Mouse (Mus musculus) limb, embryonic 14.5 days (tissue): ENCODE data around the gene Loxl3. TPM values are rescaled to one million over a fixed set of nuclear protein-coding genes. Genes with fewer than 3 reads are reported as not detected.

ENCODE experiments used
- ATAC-seq: fragments of 200-750 bp; cut with Nextera tagmentation; 2 replicates; pipeline ENCODE4 v1.8.0; 2017; ENCODE audit warnings: low read depth, moderate number of reproducible peaks, moderate TSS enrichment; ENCODE audit not compliant: low FRiP score
- DNase-seq: peaks from one replicate; pipeline ENCODE4 v3.0.0-alpha.2; 2015; ENCODE audit warnings: low spot score
- H3K27ac ChIP-seq: fragments of 300-500 bp; sonication (generic); replicated peaks from 2 replicates; pipeline ENCODE4 v1.5.1; 2014; ENCODE audit warnings: low read depth, mild to moderate bottlenecking, low read length, moderate library complexity, mixed read lengths
- H3K27me3 ChIP-seq: fragments of 300-500 bp; sonication (generic); 2 replicates; pipeline ENCODE4 v1.6.1; 2014; ENCODE audit warnings: low read length, mixed read lengths; ENCODE audit not compliant: control insufficient read depth, insufficient read depth
- H3K36me3 ChIP-seq: fragments of 300-500 bp; sonication (generic); 2 replicates; pipeline ENCODE4 v1.6.1; 2014; ENCODE audit warnings: mild to moderate bottlenecking, low read length, moderate library complexity, mixed read lengths; ENCODE audit not compliant: control insufficient read depth, insufficient read depth
- H3K4me1 ChIP-seq: fragments of 300-500 bp; sonication (generic); 2 replicates; pipeline ENCODE4 v1.6.1; 2014; ENCODE audit warnings: antibody characterized with exemption, low read length, mixed read lengths; ENCODE audit not compliant: control insufficient read depth, insufficient read depth
- H3K4me2 ChIP-seq: fragments of 300-500 bp; sonication (generic); replicated peaks from 2 replicates; pipeline ENCODE4 v1.6.1; 2014; ENCODE audit warnings: low read depth, mild to moderate bottlenecking, low read length, moderate library complexity; ENCODE audit not compliant: severe bottlenecking
- H3K4me3 ChIP-seq: fragments of 300-500 bp; sonication (generic); replicated peaks from 2 replicates; pipeline ENCODE4 v1.5.1; 2014; ENCODE audit warnings: low read length
- H3K9ac ChIP-seq: fragments of 300-500 bp; sonication (generic); 2 replicates; pipeline ENCODE4 v1.6.1; 2014; ENCODE audit warnings: mild to moderate bottlenecking, low read depth, low read length, moderate library complexity; ENCODE audit not compliant: severe bottlenecking
- H3K9me3 ChIP-seq: fragments of 300-500 bp; sonication (generic); 2 replicates; pipeline ENCODE4 v1.6.1; 2016; ENCODE audit warnings: low read length; ENCODE audit not compliant: control insufficient read depth
- POLR2A ChIP-seq: fragments of 200-500 bp; IDR thresholded peaks from 2 replicates; pipeline ENCODE4 v1.8.0; 2012; ENCODE audit warnings: inconsistent platforms, mild to moderate bottlenecking, moderate library complexity, borderline replicate concordance; ENCODE audit not compliant: insufficient read depth, insufficient read length; ENCODE audit errors: extremely low read depth
- WGBS: fragments of 180-500 bp; shearing (Covaris S2); extraction: QIAGEN DNeasy Blood & Tissue Kit; methylation state at CpG from one replicate; pipeline ENCODE4 v1.1.7; 2014; 5-methylcytosine and 5-hydroxymethylcytosine counted together
- polyA plus RNA-seq, 2 experiments: library from polyadenylated mRNA; depleted of rRNA in 1 of 2; stranded (reverse) in 1 of 2; unstranded in 1 of 2; fragments of >200 nt; fragmentation: Nextera tagmentation in 1 of 2; extraction: Ambion mirVana in 1 of 2; gene quantifications; 2 replicates each; pipeline versions ENCODE4 v1.2.1 to v1.2.3; 2012 to 2014

Gene Loxl3
- polyA plus RNA-seq, 2 experiments, result 24.1 to 55.6 TPM

- WGBS, result 40% methylated on average over 8 of the region's 8 CpGs
- Histone ChIP-seq H3K4me2 (no peak overlapping the region), H3K27ac (no peak overlapping the region), H3K9ac (no peak overlapping the region), H3K4me3 (no peak overlapping the region), H3K36me3 (no peaks in the 10 kb centered on the region), H3K27me3 (peaks cover 95% of the 10 kb centered on the region), H3K9me3 (no peaks in the 10 kb centered on the region), H3K4me1 (no peaks in the 10 kb centered on the region)
- ATAC-seq (no peak), DNase-seq (no peak)
- no peak for TF ChIP-seq POLR2A
Observed at GRCm38 (mm10) chr6:83065995-83066394, 32.0 kb downstream of the Loxl3 start.

GRCm38 (mm10) chr6:83066441-83066840, 32.5 kb downstream of the Loxl3 start:
- peaks cover 98% of the 10 kb centered on the region for H3K27me3 ChIP-seq
- 19% methylated on average over 6 of the region's 6 CpGs for WGBS
- H3K4me3 ChIP-seq, result no peak overlapping the region
- no peaks in the 10 kb centered on the region for H3K4me1 ChIP-seq
- DNase-seq (no peak), ATAC-seq (no peak)
- no peaks in the 10 kb centered on the region for H3K36me3 ChIP-seq
- H3K27ac ChIP-seq, result no peak overlapping the region
- no peaks in the 10 kb centered on the region for H3K9me3 ChIP-seq
- H3K9ac ChIP-seq, result no peak overlapping the region
- H3K4me2 ChIP-seq, result no peak overlapping the region
- no peak for TF ChIP-seq POLR2A

- no peak overlapping the region for H3K4me3 ChIP-seq
- TF ChIP-seq POLR2A, result no peak
- H3K4me2 ChIP-seq, result no peak overlapping the region
- no peak overlapping the region for H3K27ac ChIP-seq
- H3K27me3 ChIP-seq, result peaks cover 95% of the 10 kb centered on the region
- H3K9me3 ChIP-seq, result no peaks in the 10 kb centered on the region
- WGBS, result 6% methylated on average over 8 of the region's 8 CpGs
- no peak overlapping the region for H3K9ac ChIP-seq
- ATAC-seq, result no peak
- no peak for DNase-seq
- H3K4me1 ChIP-seq, result no peaks in the 10 kb centered on the region
- H3K36me3 ChIP-seq, result no peaks in the 10 kb centered on the region
Observed at GRCm38 (mm10) chr6:83068221-83068620, 34.2 kb downstream of the Loxl3 start.

GRCm38 (mm10) chr6:83068706-83069487, 34.9 kb downstream of the Loxl3 start:
- Histone ChIP-seq H3K9ac (no peak overlapping the region), H3K9me3 (no peaks in the 10 kb centered on the region), H3K4me3 (peak overlapping the region; percentile 16), H3K27me3 (peaks cover 95% of the 10 kb centered on the region), H3K27ac (no peak overlapping the region), H3K36me3 (no peaks in the 10 kb centered on the region), H3K4me2 (no peak overlapping the region; the same call in 1 of the 2 replicates), H3K4me1 (no peaks in the 10 kb centered on the region)
- TF ChIP-seq POLR2A, result no peak
- WGBS, result 2% methylated on average over 56 of the region's 81 CpGs
- DNase-seq (no peak), ATAC-seq (no peak)

GRCm38 (mm10) chr6:83069488-83070246, 35.7 kb downstream of the Loxl3 start:
- Histone ChIP-seq H3K27ac (no peak overlapping the region), H3K9ac (0 out of 2 replicates have a peak overlapping the region, but pooled peaks have one; percentile 12), H3K27me3 (peaks cover 95% of the 10 kb centered on the region), H3K36me3 (no peaks in the 10 kb centered on the region), H3K4me2 (peak overlapping the region; percentile 32), H3K4me3 (peak overlapping the region; percentile 17), H3K9me3 (no peaks in the 10 kb centered on the region), H3K4me1 (no peaks in the 10 kb centered on the region)
- DNase-seq, result no peak
- no peak for ATAC-seq
- WGBS, result under 1% methylated on average over 50 of the region's 69 CpGs
- TF ChIP-seq POLR2A, result no peak
